Mouse (Mus musculus): Measurements from ENCODE around the gene Serpina6. TPM values are rescaled to one million over a fixed set of nuclear protein-coding genes. Genes with fewer than 3 reads are reported as not detected.

Gene Serpina6
- 0.24 and 0.25 TPM in 2 replicates for polyA plus RNA-seq (2014; fragmentation: Nextera tagmentation; extraction: Ambion mirVana)

DNA sequence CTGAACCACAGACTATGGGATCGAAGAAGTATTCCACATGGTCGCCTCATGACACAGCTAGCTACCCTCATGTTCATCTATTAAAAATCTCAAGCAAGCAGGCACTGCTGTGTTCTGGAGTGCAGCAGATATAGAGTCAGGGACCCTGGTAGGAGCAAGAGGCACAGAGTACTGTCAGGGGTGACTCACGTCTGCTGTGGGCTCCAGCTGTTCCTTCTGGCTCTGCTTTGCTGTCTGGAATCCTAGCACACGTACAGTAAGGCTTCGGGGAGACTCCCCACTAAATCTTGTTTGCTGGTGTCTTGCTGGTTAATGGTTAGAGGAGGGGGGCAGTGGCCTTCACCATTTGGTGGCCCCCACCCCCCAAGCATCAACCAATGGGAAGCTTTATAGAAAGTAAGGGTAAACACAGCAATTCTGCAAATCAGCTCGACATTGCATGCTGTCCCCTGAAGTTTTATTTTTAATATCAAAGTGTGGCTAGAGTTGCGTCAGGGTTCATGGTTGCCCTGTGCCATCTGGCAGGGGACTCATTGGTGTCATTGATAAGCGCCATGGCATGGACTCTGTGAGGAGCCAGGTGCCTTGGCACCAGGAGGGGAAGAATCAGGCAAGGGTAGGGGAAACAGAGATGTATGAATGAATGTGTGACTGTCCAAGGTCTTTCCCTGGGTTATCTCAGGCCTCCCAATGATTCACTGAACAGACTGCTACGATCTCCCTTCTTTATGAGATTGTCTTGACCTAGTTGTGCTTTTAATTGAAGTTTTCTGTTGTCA lies at the start of gene Serpina6:
Gene Serpina6 (minus strand): TSS at position 365 of the 779 bp plus-strand sequence.
- H3K4me1 ChIP-seq (ENCODE audit: control insufficient read depth, insufficient read depth, low read length): no peaks in the 10 kb centered on the region
- H3K4me2 ChIP-seq (ENCODE audit: low read depth, low read length): no peak within 1 kb of the TSS
- H3K27ac ChIP-seq (replicated peaks; ENCODE audit: low read depth, low read length): no peak within 1 kb of the TSS
- no peaks in the 10 kb centered on the region for H3K36me3 ChIP-seq (ENCODE audit: control insufficient read depth, insufficient read depth, low read length)
- 64% methylated on average over 9 of the region's 9 CpGs for WGBS
- ATAC-seq (ENCODE audit: low read depth): no peak
- H3K9ac ChIP-seq (ENCODE audit: low read depth, low read length): no peak within 1 kb of the TSS
- DNase-seq (ENCODE audit: low spot score): no peak
- H3K27me3 ChIP-seq (replicated peaks; ENCODE audit: control insufficient read depth, insufficient read depth, low read length): no peaks in the 10 kb centered on the region
- H3K4me3 ChIP-seq (ENCODE audit: low read depth, low read length): no peak within 1 kb of the TSS
- H3K9me3 ChIP-seq (ENCODE audit: control insufficient read depth, low read length): no peaks in the 10 kb centered on the region

DNA sequence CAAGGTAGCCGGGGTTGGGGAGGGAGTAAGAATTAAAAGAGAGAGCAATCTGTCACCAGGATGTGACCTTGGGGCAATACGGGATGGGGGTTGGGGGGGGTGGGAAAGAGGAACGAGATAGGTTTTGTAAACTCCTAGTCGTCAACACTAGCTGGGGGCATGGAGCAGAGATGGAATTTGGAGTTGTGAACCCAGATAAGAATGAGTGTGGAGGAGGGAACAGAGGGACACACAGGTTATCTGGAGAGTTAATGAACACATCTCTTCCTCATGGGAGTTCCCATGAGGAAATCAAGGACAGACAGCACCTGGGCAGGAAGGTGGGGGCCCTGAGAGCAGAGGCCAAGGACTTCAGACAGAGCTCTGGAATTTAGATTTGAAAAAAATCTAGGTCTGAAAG lies 49.1 kb upstream of the Serpina6 start:
- no peak overlapping the region for H3K9ac ChIP-seq (ENCODE audit: low read depth, low read length)
- H3K27me3 ChIP-seq (replicated peaks; ENCODE audit: control insufficient read depth, insufficient read depth, low read length): no peaks in the 10 kb centered on the region
- no peak overlapping the region for H3K4me2 ChIP-seq (ENCODE audit: low read depth, low read length)
- DNase-seq (ENCODE audit: low spot score) (no peak), ATAC-seq (ENCODE audit: low read depth) (no peak)
- 71% methylated on average over 4 of the region's 4 CpGs for WGBS
- no peaks in the 10 kb centered on the region for H3K36me3 ChIP-seq (ENCODE audit: control insufficient read depth, insufficient read depth, low read length)
- H3K9me3 ChIP-seq (ENCODE audit: control insufficient read depth, low read length): no peaks in the 10 kb centered on the region
- H3K4me1 ChIP-seq (ENCODE audit: control insufficient read depth, insufficient read depth, low read length): no peaks in the 10 kb centered on the region
- no peak overlapping the region for H3K27ac ChIP-seq (replicated peaks; ENCODE audit: low read depth, low read length)
- H3K4me3 ChIP-seq (ENCODE audit: low read depth, low read length): no peak overlapping the region

DNA sequence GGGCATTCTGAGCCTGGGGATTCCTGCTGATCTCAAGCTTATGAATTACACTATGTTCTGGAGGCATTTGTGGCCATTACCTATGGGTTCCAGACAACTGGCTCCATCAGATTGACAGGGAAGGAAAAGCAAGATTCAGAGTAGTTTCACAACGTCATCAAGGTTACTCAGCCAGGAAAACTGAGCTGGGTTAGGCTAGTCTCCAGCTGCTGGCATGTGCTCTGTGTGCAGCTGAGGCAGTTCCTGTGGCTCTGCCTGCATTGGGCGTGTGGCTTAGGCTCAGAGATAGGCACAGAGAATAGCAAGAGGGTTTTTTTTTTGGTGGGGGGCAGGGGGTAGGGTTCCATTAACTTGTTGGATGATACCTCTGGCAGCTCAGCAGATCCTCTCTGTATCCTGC lies 48.5 kb upstream of the Serpina6 start:
- DNase-seq (ENCODE audit: low spot score): no peak
- no peaks in the 10 kb centered on the region for H3K4me1 ChIP-seq (ENCODE audit: control insufficient read depth, insufficient read depth, low read length)
- H3K4me3 ChIP-seq (ENCODE audit: low read depth, low read length): no peak overlapping the region
- 61% methylated on average over 2 of the region's 2 CpGs for WGBS
- no peak overlapping the region for H3K27ac ChIP-seq (replicated peaks; ENCODE audit: low read depth, low read length)
- no peaks in the 10 kb centered on the region for H3K27me3 ChIP-seq (replicated peaks; ENCODE audit: control insufficient read depth, insufficient read depth, low read length)
- no peak for ATAC-seq (ENCODE audit: low read depth)
- no peak overlapping the region for H3K9ac ChIP-seq (ENCODE audit: low read depth, low read length)
- no peaks in the 10 kb centered on the region for H3K9me3 ChIP-seq (ENCODE audit: control insufficient read depth, low read length)
- no peaks in the 10 kb centered on the region for H3K36me3 ChIP-seq (ENCODE audit: control insufficient read depth, insufficient read depth, low read length)
- H3K4me2 ChIP-seq (ENCODE audit: low read depth, low read length): no peak overlapping the region

DNA sequence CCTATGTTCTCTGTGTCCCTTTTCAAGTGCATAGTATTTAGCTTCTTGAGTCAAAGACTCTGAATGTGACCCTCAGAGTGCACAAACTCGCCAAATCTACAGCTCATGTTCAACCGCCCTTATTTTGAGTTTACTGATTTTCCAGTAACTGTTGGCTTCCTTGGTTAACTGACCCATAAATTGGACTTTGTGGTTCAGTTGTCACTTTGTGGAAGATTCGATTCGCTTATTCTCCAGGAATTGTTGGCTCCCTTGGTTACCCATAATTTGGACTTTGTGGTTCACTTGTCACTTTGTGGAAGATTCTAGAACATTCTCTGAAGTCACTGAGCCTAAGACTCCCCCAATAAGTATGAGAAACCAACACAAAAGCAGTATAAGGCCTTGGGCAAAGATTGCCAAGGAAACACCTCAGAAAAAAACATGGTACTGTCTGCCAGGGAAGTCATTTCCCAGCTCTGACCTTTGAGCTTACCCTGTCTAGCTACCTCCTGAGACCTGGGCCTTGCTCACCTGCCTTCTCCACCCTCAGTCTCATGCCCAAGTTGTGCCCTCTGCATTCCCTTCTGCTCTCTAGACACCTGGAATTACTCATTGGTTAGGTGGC lies 43.2 kb upstream of the Serpina6 start:
- H3K27ac ChIP-seq (replicated peaks; ENCODE audit: low read depth, low read length): no peak overlapping the region
- H3K4me1 ChIP-seq (ENCODE audit: control insufficient read depth, insufficient read depth, low read length): no peaks in the 10 kb centered on the region
- H3K9ac ChIP-seq (ENCODE audit: low read depth, low read length): no peak overlapping the region
- H3K4me3 ChIP-seq (ENCODE audit: low read depth, low read length): no peak overlapping the region
- no peaks in the 10 kb centered on the region for H3K27me3 ChIP-seq (replicated peaks; ENCODE audit: control insufficient read depth, insufficient read depth, low read length)
- no peaks in the 10 kb centered on the region for H3K36me3 ChIP-seq (ENCODE audit: control insufficient read depth, insufficient read depth, low read length)
- WGBS: 85% methylated on average over 4 of the region's 4 CpGs
- DNase-seq (ENCODE audit: low spot score) (no peak), ATAC-seq (ENCODE audit: low read depth) (no peak)
- no peak overlapping the region for H3K4me2 ChIP-seq (ENCODE audit: low read depth, low read length)
- no peaks in the 10 kb centered on the region for H3K9me3 ChIP-seq (ENCODE audit: control insufficient read depth, low read length)

DNA sequence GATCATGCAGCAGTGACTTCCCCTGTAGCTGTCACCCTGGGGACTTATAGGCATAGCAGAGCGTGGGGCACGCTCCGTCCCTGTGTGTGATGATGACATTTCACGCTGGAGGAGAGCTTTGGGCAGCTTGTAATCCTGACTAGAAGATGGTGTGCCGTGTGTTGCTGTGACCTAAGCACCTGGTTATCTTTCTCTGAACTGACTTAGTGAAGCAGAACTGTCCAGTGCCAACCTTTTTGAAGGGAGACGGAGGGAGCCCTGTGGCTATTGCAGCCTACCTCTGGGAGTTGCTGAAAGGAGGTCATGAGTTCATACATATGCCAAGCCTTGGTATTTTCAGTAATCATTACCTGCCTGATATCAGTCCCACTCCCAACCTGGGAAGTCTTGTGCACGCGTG lies 38.4 kb upstream of the Serpina6 start, which contains the start of gene Serpina1f:
Gene Serpina1f (minus strand): TSS at position 101 of the 400 bp plus-strand sequence.
- Histone ChIP-seq H3K9ac (ENCODE audit: low read depth, low read length) (no peak within 1 kb of the TSS), H3K9me3 (ENCODE audit: control insufficient read depth, low read length) (no peaks in the 10 kb centered on the region), H3K4me2 (ENCODE audit: low read depth, low read length) (no peak within 1 kb of the TSS), H3K4me1 (ENCODE audit: control insufficient read depth, insufficient read depth, low read length) (no peaks in the 10 kb centered on the region), H3K4me3 (ENCODE audit: low read depth, low read length) (no peak within 1 kb of the TSS), H3K27me3 (replicated peaks; ENCODE audit: control insufficient read depth, insufficient read depth, low read length) (no peaks in the 10 kb centered on the region), H3K36me3 (ENCODE audit: control insufficient read depth, insufficient read depth, low read length) (no peaks in the 10 kb centered on the region), H3K27ac (replicated peaks; ENCODE audit: low read depth, low read length) (no peak within 1 kb of the TSS)
- WGBS: 85% methylated on average over 8 of the region's 8 CpGs
- no peak for DNase-seq (ENCODE audit: low spot score)
- ATAC-seq (ENCODE audit: low read depth): no peak

DNA sequence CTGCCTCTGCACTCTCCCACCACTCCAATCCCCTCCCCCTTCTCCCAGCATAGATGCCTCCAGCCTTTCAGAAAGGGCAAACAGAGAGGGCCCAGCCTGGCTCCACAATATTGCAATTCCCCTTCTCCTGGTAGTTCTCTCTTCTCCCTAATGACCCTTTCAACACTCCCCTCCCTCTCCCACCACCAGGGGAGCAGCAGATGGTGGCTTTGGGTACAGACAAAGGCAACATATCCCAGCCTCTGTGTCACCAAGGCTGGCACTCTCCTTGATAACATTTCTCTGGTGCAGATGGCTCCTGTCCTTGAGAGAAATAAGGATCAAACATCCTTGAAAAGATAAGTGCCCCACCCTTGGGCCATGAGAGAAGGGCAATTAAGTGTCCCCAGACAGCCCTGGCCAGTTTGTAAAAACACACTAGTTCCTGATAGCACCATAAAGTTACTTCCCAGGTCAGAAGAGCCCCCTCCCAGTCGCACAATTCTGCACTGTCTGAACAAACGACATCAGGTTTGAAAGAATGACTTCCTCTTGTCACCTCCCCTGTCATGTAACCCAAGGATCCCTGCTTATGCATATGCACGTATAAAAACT lies 31.3 kb upstream of the Serpina6 start:
- H3K4me1 ChIP-seq (ENCODE audit: control insufficient read depth, insufficient read depth, low read length): no peaks in the 10 kb centered on the region
- no peak overlapping the region for H3K4me3 ChIP-seq (ENCODE audit: low read depth, low read length)
- no peaks in the 10 kb centered on the region for H3K36me3 ChIP-seq (ENCODE audit: control insufficient read depth, insufficient read depth, low read length)
- no peak overlapping the region for H3K9ac ChIP-seq (ENCODE audit: low read depth, low read length)
- H3K27me3 ChIP-seq (replicated peaks; ENCODE audit: control insufficient read depth, insufficient read depth, low read length): no peaks in the 10 kb centered on the region
- H3K9me3 ChIP-seq (ENCODE audit: control insufficient read depth, low read length): no peaks in the 10 kb centered on the region
- no peak overlapping the region for H3K27ac ChIP-seq (replicated peaks; ENCODE audit: low read depth, low read length)
- H3K4me2 ChIP-seq (ENCODE audit: low read depth, low read length): no peak overlapping the region
- ATAC-seq (ENCODE audit: low read depth) (no peak), DNase-seq (ENCODE audit: low spot score) (no peak)
- 35% methylated on average over 3 of the region's 3 CpGs for WGBS

DNA sequence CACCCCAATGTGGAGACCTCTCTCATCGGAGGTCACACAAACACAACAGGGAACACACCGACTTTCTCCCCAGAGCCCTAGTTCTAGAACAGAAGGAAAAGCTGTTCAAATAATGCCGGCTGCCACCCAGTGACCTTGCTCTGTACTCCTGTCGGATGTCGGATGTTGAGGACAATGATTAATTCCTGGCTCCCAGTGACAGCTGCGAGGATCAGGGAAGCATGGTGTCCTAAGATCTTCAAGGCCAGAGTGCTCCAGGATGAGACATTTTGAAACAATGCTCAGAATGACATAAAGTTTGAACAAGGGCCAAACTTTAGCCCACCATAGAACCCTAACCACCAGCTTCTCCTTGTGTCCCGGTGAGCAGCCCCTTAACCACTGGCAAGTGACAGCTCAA lies 30.0 kb upstream of the Serpina6 start:
- H3K4me3 ChIP-seq (ENCODE audit: low read depth, low read length): no peak overlapping the region
- DNase-seq (ENCODE audit: low spot score) (peak; percentile 2), ATAC-seq (ENCODE audit: low read depth) (no peak)
- no peaks in the 10 kb centered on the region for H3K9me3 ChIP-seq (ENCODE audit: control insufficient read depth, low read length)
- H3K9ac ChIP-seq (ENCODE audit: low read depth, low read length): no peak overlapping the region
- no peaks in the 10 kb centered on the region for H3K4me1 ChIP-seq (ENCODE audit: control insufficient read depth, insufficient read depth, low read length)
- H3K4me2 ChIP-seq (ENCODE audit: low read depth, low read length): no peak overlapping the region
- H3K27ac ChIP-seq (replicated peaks; ENCODE audit: low read depth, low read length): no peak overlapping the region
- H3K36me3 ChIP-seq (ENCODE audit: control insufficient read depth, insufficient read depth, low read length): no peaks in the 10 kb centered on the region
- 60% methylated on average over 7 of the region's 7 CpGs for WGBS
- H3K27me3 ChIP-seq (replicated peaks; ENCODE audit: control insufficient read depth, insufficient read depth, low read length): no peaks in the 10 kb centered on the region

DNA sequence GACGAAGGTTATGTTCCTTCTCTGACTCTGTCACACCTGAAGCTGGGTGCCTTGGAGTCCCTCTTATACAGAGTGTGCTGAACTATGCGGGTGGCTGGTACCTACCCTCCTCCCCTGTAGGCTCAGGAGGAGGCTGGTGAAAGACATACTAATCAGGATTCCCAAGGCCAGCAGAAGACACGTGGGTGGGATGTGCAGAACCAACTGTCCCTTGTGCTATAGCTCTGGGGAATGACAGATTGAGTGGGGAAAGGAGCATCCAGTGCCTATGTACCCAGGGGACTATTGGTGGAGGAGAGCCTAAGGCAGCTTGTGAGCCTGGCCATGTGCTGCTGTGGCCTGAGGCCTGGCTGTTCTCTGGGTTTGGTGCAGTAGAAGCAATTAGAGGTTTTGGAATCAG lies 29.0 kb upstream of the Serpina6 start:
- H3K9me3 ChIP-seq (ENCODE audit: control insufficient read depth, low read length): no peaks in the 10 kb centered on the region
- H3K4me3 ChIP-seq (ENCODE audit: low read depth, low read length): no peak overlapping the region
- H3K9ac ChIP-seq (ENCODE audit: low read depth, low read length): no peak overlapping the region
- H3K4me2 ChIP-seq (ENCODE audit: low read depth, low read length): no peak overlapping the region
- 81% methylated on average over 3 of the region's 3 CpGs for WGBS
- H3K36me3 ChIP-seq (ENCODE audit: control insufficient read depth, insufficient read depth, low read length): no peaks in the 10 kb centered on the region
- no peak for DNase-seq (ENCODE audit: low spot score)
- no peaks in the 10 kb centered on the region for H3K27me3 ChIP-seq (replicated peaks; ENCODE audit: control insufficient read depth, insufficient read depth, low read length)
- no peak overlapping the region for H3K27ac ChIP-seq (replicated peaks; ENCODE audit: low read depth, low read length)
- no peaks in the 10 kb centered on the region for H3K4me1 ChIP-seq (ENCODE audit: control insufficient read depth, insufficient read depth, low read length)
- no peak for ATAC-seq (ENCODE audit: low read depth)
